Mouse (Mus musculus): ENCODE measurements around the gene Psat1. TPM values are rescaled to one million over a fixed set of nuclear protein-coding genes. Genes with fewer than 3 reads are reported as not detected.

Gene Psat1
- polyA plus RNA-seq, 1 experiment: 292 TPM

DNA sequence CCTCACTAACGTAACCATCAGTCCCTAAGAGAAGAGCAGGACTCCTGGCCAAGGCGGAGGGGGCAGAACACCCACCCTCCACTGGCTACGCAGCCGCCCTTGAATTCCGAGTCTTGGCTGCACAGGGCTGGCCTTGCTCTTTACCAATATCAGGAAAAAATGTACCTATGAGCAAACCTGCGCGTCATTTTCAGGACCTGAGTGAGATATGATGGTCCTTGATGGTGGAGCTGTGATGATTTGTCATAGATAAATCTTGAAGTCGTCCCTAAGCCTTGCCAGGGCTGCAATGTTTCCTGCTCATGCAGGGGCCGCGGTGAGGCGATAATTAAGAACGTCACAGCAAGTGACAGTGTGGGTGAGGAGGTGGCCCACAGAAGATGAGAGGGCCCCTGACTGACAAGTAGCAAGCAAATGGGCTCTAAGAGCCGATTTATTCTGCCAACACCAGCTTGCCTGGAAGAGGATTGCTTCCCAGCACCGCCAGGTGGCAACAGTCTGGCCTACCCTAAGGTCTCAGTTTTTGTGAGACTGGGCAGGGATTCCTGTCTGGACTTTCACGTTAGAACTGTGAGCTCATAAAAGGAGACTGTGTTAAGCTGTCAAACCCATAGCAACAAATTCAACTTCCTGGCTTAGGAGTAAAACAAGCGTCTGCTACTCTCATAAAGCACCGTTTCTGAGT, 16.0 kb upstream of the Psat1 start:
- Histone ChIP-seq H3K79me3 (ENCODE audit: low read depth) (no peaks in the 10 kb centered on the region), H3K79me2 (ENCODE audit: control insufficient read depth, insufficient read depth) (no peaks in the 10 kb centered on the region), H3ac (ENCODE audit: control insufficient read depth, insufficient read length, low read depth) (no peak overlapping the region), H3K36me3 (ENCODE audit: control insufficient read depth, insufficient read depth) (peaks cover 24% of the 10 kb centered on the region), H3K27me3 (ENCODE audit: control insufficient read depth, insufficient read depth, insufficient read length) (no peaks in the 10 kb centered on the region), H3K4me3 (ENCODE audit: insufficient read depth, poor library complexity, severe bottlenecking) (no peak overlapping the region)
- TF ChIP-seq FOSL1 (IDR thresholded peaks at IDR 0.05; ENCODE audit: insufficient read depth, low read length, poor library complexity, severe bottlenecking) (no peak), MYOD1 (IDR thresholded peaks at IDR 0.05; ENCODE audit: control insufficient read depth, insufficient read length, low read depth) (no peak), CEBPB (IDR thresholded peaks at IDR 0.05; ENCODE audit: low read depth) (no peak), USF1 (IDR thresholded peaks at IDR 0.05; ENCODE audit: low read depth) (no peak), CTCF (IDR thresholded peaks at IDR 0.05; ENCODE audit: control insufficient read depth, insufficient read depth, insufficient read length) (no peak), MAX (IDR thresholded peaks at IDR 0.05) (no peak), MYOG (IDR thresholded peaks at IDR 0.05; ENCODE audit: control insufficient read depth, extremely low read depth, insufficient read length) (no peak)

DNA sequence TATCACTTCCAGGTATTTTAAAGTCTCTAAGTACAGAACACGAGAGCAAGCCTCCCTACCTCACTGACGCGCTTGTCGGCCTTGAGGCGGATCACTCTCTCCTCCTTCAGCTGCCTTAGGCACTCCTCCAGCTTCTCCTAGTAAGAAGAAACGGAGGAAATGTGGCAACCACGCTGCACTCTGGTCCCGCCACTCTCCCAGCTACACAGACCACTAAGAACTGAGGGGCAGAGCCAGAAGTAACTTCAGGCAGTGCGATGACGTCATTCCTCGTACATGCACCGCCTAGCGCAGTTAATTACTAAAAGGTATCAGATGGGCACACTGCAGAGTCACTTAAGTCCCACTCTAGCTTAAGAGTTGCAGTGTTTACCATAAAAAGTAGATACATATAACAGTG, 15.2 kb upstream of the Psat1 start:
- Histone ChIP-seq H3K79me3 (ENCODE audit: low read depth) (no peaks in the 10 kb centered on the region), H3K79me2 (ENCODE audit: control insufficient read depth, insufficient read depth) (no peaks in the 10 kb centered on the region), H3K4me3 (ENCODE audit: insufficient read depth, poor library complexity, severe bottlenecking) (no peak overlapping the region), H3K36me3 (ENCODE audit: control insufficient read depth, insufficient read depth) (peaks cover 24% of the 10 kb centered on the region), H3ac (ENCODE audit: control insufficient read depth, insufficient read length, low read depth) (no peak overlapping the region), H3K27me3 (ENCODE audit: control insufficient read depth, insufficient read depth, insufficient read length) (no peaks in the 10 kb centered on the region)
- TF ChIP-seq FOSL1 (IDR thresholded peaks at IDR 0.05; ENCODE audit: insufficient read depth, low read length, poor library complexity, severe bottlenecking) (no peak), CEBPB (IDR thresholded peaks at IDR 0.05; ENCODE audit: low read depth) (no peak), MYOG (IDR thresholded peaks at IDR 0.05; ENCODE audit: control insufficient read depth, extremely low read depth, insufficient read length) (no peak), MAX (IDR thresholded peaks at IDR 0.05) (no peak), USF1 (IDR thresholded peaks at IDR 0.05; ENCODE audit: low read depth) (no peak), MYOD1 (IDR thresholded peaks at IDR 0.05; ENCODE audit: control insufficient read depth, insufficient read length, low read depth) (no peak), CTCF (IDR thresholded peaks at IDR 0.05; ENCODE audit: control insufficient read depth, insufficient read depth, insufficient read length) (no peak)

DNA sequence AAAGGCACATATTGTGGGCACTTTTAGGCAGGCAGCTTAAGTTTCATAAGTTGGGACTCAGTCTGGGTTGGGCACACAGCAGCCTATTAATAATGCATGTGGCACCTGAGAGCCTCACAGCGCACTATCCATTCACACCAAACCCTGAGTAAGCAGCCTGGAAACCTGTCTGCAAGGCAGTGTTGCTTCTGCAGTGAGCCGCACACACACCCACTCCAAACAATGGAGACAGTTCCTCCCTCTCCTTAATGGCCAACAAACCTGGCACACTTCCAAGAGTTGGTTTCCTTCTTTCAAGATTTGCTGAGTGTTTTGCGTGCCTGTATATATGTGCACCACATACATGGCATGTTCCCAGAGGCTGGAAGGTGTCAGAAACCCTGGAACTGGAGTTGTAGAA, 3.1 kb upstream of the Psat1 start:
- Histone ChIP-seq H3ac (ENCODE audit: control insufficient read depth, insufficient read length, low read depth) (no peak overlapping the region), H3K27me3 (ENCODE audit: control insufficient read depth, insufficient read depth, insufficient read length) (no peaks in the 10 kb centered on the region)
- TF ChIP-seq CEBPB (IDR thresholded peaks at IDR 0.05; ENCODE audit: low read depth): no peak
- no peak for TF ChIP-seq FOSL1 (IDR thresholded peaks at IDR 0.05; ENCODE audit: insufficient read depth, low read length, poor library complexity, severe bottlenecking)
- TF ChIP-seq MYOG (IDR thresholded peaks at IDR 0.05; ENCODE audit: control insufficient read depth, extremely low read depth, insufficient read length): no peak
- TF ChIP-seq USF1 (IDR thresholded peaks at IDR 0.05; ENCODE audit: low read depth): no peak
- no peak for TF ChIP-seq MYOD1 (IDR thresholded peaks at IDR 0.05; ENCODE audit: control insufficient read depth, insufficient read length, low read depth)
- TF ChIP-seq CTCF (IDR thresholded peaks at IDR 0.05; ENCODE audit: control insufficient read depth, insufficient read depth, insufficient read length): no peak
- TF ChIP-seq MAX (IDR thresholded peaks at IDR 0.05): no peak

DNA sequence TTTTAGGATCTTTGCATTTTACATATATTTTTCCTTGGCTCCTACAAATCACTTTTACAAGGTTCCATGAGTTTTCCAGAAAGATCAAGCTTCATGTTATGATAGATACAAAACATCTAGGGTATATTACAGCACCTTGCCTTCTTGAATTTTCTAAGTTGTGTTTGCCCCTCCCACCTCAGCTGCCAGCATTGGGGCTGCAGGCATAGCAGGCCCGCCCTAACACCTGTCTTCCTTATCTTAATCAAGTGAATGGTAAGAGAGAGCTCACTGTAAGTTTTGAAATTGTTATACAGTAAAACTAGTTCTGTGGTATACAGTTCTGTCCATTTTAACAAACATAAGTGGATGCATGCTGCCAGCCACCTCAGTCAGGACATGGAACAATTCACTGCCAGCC, 1.7 kb upstream of the Psat1 start:
- no peaks in the 10 kb centered on the region for H3K36me3 ChIP-seq (ENCODE audit: control insufficient read depth, insufficient read depth)
- H3ac ChIP-seq (ENCODE audit: control insufficient read depth, insufficient read length, low read depth): no peak overlapping the region
- no peak overlapping the region for H3K4me3 ChIP-seq (ENCODE audit: insufficient read depth, poor library complexity, severe bottlenecking)
- no peaks in the 10 kb centered on the region for H3K27me3 ChIP-seq (ENCODE audit: control insufficient read depth, insufficient read depth, insufficient read length)
- H3K79me2 ChIP-seq (ENCODE audit: control insufficient read depth, insufficient read depth): no peaks in the 10 kb centered on the region
- no peak for TF ChIP-seq FOSL1 (IDR thresholded peaks at IDR 0.05; ENCODE audit: insufficient read depth, low read length, poor library complexity, severe bottlenecking)
- TF ChIP-seq MYOG (IDR thresholded peaks at IDR 0.05; ENCODE audit: control insufficient read depth, extremely low read depth, insufficient read length): no peak
- no peak for TF ChIP-seq MAX (IDR thresholded peaks at IDR 0.05)
- TF ChIP-seq USF1 (IDR thresholded peaks at IDR 0.05; ENCODE audit: low read depth): no peak
- TF ChIP-seq MYOD1 (IDR thresholded peaks at IDR 0.05; ENCODE audit: control insufficient read depth, insufficient read length, low read depth): no peak
- TF ChIP-seq CTCF (IDR thresholded peaks at IDR 0.05; ENCODE audit: control insufficient read depth, insufficient read depth, insufficient read length): no peak
- H3K79me3 ChIP-seq (ENCODE audit: low read depth): no peaks in the 10 kb centered on the region

More for the DNA sequence above, 3.1 kb upstream of the Psat1 start:
- no peaks in the 10 kb centered on the region for H3K79me3 ChIP-seq (ENCODE audit: low read depth)
- no peaks in the 10 kb centered on the region for H3K79me2 ChIP-seq (ENCODE audit: control insufficient read depth, insufficient read depth)
- H3K36me3 ChIP-seq (ENCODE audit: control insufficient read depth, insufficient read depth): no peaks in the 10 kb centered on the region
- H3K4me3 ChIP-seq (ENCODE audit: insufficient read depth, poor library complexity, severe bottlenecking): no peak overlapping the region

DNA sequence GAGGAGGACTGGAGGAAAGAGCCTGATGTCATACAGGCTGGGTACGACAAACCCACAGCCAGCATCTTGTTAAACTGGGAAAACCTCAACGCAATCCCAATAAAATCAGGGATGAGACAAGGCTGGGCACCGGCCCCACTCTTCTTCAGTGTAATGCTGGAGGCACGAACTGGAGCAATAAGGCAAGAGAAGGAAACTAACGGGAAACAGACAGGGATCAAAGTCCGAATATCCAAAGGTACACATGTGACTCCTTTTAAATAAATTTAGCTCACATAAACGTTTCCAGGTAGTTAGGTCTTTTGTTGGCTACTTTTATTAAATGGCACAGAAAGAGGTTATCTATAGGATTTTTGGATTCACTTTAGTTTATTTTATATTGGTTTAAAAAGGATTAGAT, 1.3 kb upstream of the Psat1 start:
- Histone ChIP-seq H3K36me3 (ENCODE audit: control insufficient read depth, insufficient read depth) (no peaks in the 10 kb centered on the region), H3K4me3 (ENCODE audit: insufficient read depth, poor library complexity, severe bottlenecking) (no peak overlapping the region), H3K27me3 (ENCODE audit: control insufficient read depth, insufficient read depth, insufficient read length) (no peaks in the 10 kb centered on the region), H3K79me3 (ENCODE audit: low read depth) (no peaks in the 10 kb centered on the region), H3K79me2 (ENCODE audit: control insufficient read depth, insufficient read depth) (no peaks in the 10 kb centered on the region), H3ac (ENCODE audit: control insufficient read depth, insufficient read length, low read depth) (no peak overlapping the region)
- TF ChIP-seq USF1 (IDR thresholded peaks at IDR 0.05; ENCODE audit: low read depth) (no peak), MYOG (IDR thresholded peaks at IDR 0.05; ENCODE audit: control insufficient read depth, extremely low read depth, insufficient read length) (no peak), CTCF (IDR thresholded peaks at IDR 0.05; ENCODE audit: control insufficient read depth, insufficient read depth, insufficient read length) (no peak), FOSL1 (IDR thresholded peaks at IDR 0.05; ENCODE audit: insufficient read depth, low read length, poor library complexity, severe bottlenecking) (no peak), CEBPB (IDR thresholded peaks at IDR 0.05; ENCODE audit: low read depth) (no peak), MAX (IDR thresholded peaks at IDR 0.05) (no peak), MYOD1 (IDR thresholded peaks at IDR 0.05; ENCODE audit: control insufficient read depth, insufficient read length, low read depth) (no peak)

Measured in C2C12 (cell line).